Mouse (Mus musculus) liver, embryonic 14.5 days (tissue): ENCODE measurements around the gene 1700037H04Rik. TPM values are rescaled to one million over a fixed set of nuclear protein-coding genes. Genes with fewer than 3 reads are reported as not detected.

ENCODE experiments used
- ATAC-seq: fragments of 200-750 bp; cut with Nextera tagmentation; 2 replicates; pipeline ENCODE4 v1.8.0; 2017; ENCODE audit warnings: moderate number of reproducible peaks, mild to moderate bottlenecking, moderate library complexity; ENCODE audit not compliant: insufficient read depth
- DNase-seq, 3 experiments: peaks; one replicate each; pipeline ENCODE4 v3.0.0-alpha.2; 2012 to 2013; ENCODE audit warnings: low read depth in 3 of 3, low spot score in 3 of 3
- H3K27ac ChIP-seq: fragments of 300-500 bp; sonication (generic); 2 replicates; pipeline ENCODE4 v1.5.1; 2014; ENCODE audit warnings: moderate library complexity, mild to moderate bottlenecking, control low read depth, inconsistent platforms
- H3K27me3 ChIP-seq: fragments of 300-500 bp; sonication (generic); 2 replicates; pipeline ENCODE4 v1.6.1; 2014; ENCODE audit warnings: mild to moderate bottlenecking, low read length, moderate library complexity; ENCODE audit not compliant: control insufficient read depth, insufficient read depth
- H3K36me3 ChIP-seq: fragments of 300-500 bp; sonication (generic); replicated peaks from 2 replicates; pipeline ENCODE4 v1.6.1; 2014; ENCODE audit warnings: low read depth; ENCODE audit not compliant: control insufficient read depth, insufficient read depth
- H3K4me1 ChIP-seq, 2 experiments: fragments of 200-500 bp in 1 of 2; fragments of 300-500 bp in 1 of 2; sonication (generic) in 1 of 2; replicated peaks; 2 replicates each; pipeline ENCODE4 v1.6.1; 2012 to 2014; ENCODE audit warnings: antibody characterized with exemption in 1 of 2, inconsistent platforms in 1 of 2, low read length in 1 of 2; ENCODE audit not compliant: control insufficient read depth in 2 of 2, insufficient read depth in 2 of 2
- H3K4me2 ChIP-seq: fragments of 300-500 bp; sonication (generic); 2 replicates; pipeline ENCODE4 v1.6.1; 2014; ENCODE audit warnings: low read depth, mild to moderate bottlenecking, control low read depth, moderate library complexity
- H3K4me3 ChIP-seq, 2 experiments: fragments of 200-500 bp in 1 of 2; fragments of 300-500 bp in 1 of 2; sonication (generic) in 1 of 2; 2 replicates each; pipeline ENCODE4 v1.5.1; 2012 to 2014; ENCODE audit warnings: low read depth in 2 of 2, low read length in 2 of 2, mild to moderate bottlenecking in 2 of 2, control low read depth in 1 of 2, inconsistent platforms in 1 of 2, moderate library complexity in 1 of 2; ENCODE audit not compliant: insufficient read depth in 1 of 2
- H3K9ac ChIP-seq: fragments of 300-500 bp; sonication (generic); replicated peaks from 2 replicates; pipeline ENCODE4 v1.6.1; 2014; ENCODE audit warnings: mild to moderate bottlenecking, control low read depth, moderate library complexity
- H3K9me3 ChIP-seq: fragments of 300-500 bp; sonication (generic); 2 replicates; pipeline ENCODE4 v1.6.1; 2016; ENCODE audit warnings: low read length, mixed read lengths; ENCODE audit not compliant: control insufficient read depth
- CTCF ChIP-seq: IDR thresholded peaks from 2 replicates; pipeline ENCODE4 v1.5.1; 2016; ENCODE audit warnings: antibody characterized with exemption, low read depth, control low read depth
- EP300 ChIP-seq: IDR thresholded peaks from 2 replicates; pipeline ENCODE4 v1.6.1; 2016; ENCODE audit warnings: antibody characterized with exemption, low read depth
- WGBS: fragments of 180-500 bp; shearing (Covaris S2); extraction: QIAGEN DNeasy Blood & Tissue Kit; methylation state at CpG from one replicate; pipeline ENCODE4 v1.1.7; 2014; ENCODE audit not compliant: insufficient replicate concordance; 5-methylcytosine and 5-hydroxymethylcytosine counted together
- polyA plus RNA-seq, 2 experiments: library from polyadenylated mRNA; depleted of rRNA in 1 of 2; stranded (reverse) in 1 of 2; unstranded in 1 of 2; fragments of >200 nt; fragmentation: Nextera tagmentation in 1 of 2; extraction: Ambion mirVana in 1 of 2; gene quantifications; 2 replicates each; pipeline versions ENCODE4 v1.2.1 to v1.2.3; 2012 to 2014

The 1700037H04Rik gene
- polyA plus RNA-seq, 2 experiments, result 105 to 129 TPM

DNA sequence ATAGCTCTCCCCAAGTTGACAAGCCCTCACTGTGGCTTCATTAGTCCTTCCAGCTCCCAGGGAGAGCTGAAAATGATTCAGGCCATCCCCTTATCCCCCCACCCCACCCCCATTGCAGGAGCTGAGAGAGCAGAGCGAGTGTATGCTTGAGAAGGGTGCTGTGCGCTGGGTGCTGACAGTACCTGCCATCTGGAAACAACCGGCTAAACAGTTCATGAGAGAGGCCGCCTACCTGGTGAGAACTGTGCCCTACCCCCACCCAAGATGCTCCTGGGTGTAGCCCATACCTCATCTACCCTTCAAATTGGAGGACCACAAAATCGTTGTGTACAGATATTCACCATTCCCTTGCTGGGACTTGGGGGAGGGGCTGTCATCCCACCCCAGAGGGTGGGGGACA is 20.6 kb downstream of the 1700037H04Rik start:
- peaks cover 34 to 38% of the 10 kb centered on the region in 2 experiments for H3K4me1 ChIP-seq
- H3K9ac ChIP-seq, result no peak overlapping the region
- 87% methylated on average over 5 of the region's 5 CpGs for WGBS
- TF ChIP-seq CTCF, result no peak
- no peak overlapping the region for H3K27ac ChIP-seq
- no peaks in the 10 kb centered on the region for H3K27me3 ChIP-seq
- DNase-seq (no peak), ATAC-seq (no peak)
- no peaks in the 10 kb centered on the region for H3K9me3 ChIP-seq
- peaks cover 6% of the 10 kb centered on the region for H3K36me3 ChIP-seq
- no peak overlapping the region for H3K4me3 ChIP-seq
- no peak overlapping the region for H3K4me2 ChIP-seq

DNA sequence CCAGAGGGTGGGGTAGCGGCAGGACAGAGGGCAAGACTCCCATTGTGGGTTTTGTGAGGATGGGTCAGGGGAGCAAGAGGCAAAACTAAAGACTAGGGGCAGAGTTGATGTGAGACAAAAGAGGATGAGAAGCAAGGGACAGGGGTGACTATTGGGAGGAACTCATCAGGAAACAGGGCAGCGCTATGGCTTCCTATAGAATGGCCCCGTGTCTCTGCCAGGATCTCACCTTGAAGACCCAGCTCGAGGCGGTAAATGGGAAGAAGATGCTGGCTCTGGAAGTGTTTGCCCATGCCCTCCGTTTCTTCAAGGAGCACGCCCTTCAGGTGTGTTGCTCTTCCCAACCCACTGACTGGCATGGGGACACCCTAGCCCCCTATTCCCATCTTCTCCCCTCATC is 21.1 kb downstream of the 1700037H04Rik start:
- Histone ChIP-seq H3K4me2 (no peak overlapping the region), H3K4me3 (no peak overlapping the region), H3K9ac (no peak overlapping the region), H3K4me1 (peaks cover 37 to 42% of the 10 kb centered on the region in 2 experiments), H3K27me3 (no peaks in the 10 kb centered on the region), H3K36me3 (peaks cover 5% of the 10 kb centered on the region), H3K9me3 (no peaks in the 10 kb centered on the region), H3K27ac (no peak overlapping the region)
- TF ChIP-seq CTCF (no peak), EP300 (no peak)
- DNase-seq, result no peak
- 83% methylated on average over 7 of the region's 7 CpGs for WGBS
- ATAC-seq, result no peak

DNA sequence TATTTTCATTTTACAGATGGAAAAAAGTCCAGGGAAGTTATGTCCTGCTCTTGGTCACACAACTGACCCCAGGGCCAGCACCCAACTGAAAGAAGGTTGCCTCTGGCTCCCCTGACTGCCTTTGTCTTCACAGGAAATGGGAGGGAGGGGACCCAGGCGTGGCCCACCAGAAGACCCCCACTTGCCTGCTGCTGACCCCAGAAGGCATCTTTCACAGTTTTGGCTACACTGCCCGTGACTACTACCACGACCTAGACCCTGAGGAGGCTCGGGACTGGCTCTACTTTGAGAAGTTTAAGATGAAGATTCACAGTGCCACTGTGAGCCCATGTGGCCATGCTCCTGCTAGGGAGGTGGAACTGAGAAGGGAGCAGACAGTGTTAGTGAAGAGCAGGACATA is 21.6 kb downstream of the 1700037H04Rik start:
- Histone ChIP-seq H3K4me1 (peaks cover 37 to 42% of the 10 kb centered on the region in 2 experiments), H3K36me3 (peaks cover 2% of the 10 kb centered on the region), H3K9me3 (no peaks in the 10 kb centered on the region), H3K4me2 (no peak overlapping the region), H3K9ac (no peak overlapping the region), H3K4me3 (no peak overlapping the region), H3K27ac (peak overlapping the region; percentile 4; the same call in 1 of the 2 replicates), H3K27me3 (no peaks in the 10 kb centered on the region)
- ATAC-seq (no peak), DNase-seq (no peak)
- TF ChIP-seq CTCF (no peak), EP300 (no peak)
- 71% methylated on average over 4 of the region's 4 CpGs for WGBS

DNA sequence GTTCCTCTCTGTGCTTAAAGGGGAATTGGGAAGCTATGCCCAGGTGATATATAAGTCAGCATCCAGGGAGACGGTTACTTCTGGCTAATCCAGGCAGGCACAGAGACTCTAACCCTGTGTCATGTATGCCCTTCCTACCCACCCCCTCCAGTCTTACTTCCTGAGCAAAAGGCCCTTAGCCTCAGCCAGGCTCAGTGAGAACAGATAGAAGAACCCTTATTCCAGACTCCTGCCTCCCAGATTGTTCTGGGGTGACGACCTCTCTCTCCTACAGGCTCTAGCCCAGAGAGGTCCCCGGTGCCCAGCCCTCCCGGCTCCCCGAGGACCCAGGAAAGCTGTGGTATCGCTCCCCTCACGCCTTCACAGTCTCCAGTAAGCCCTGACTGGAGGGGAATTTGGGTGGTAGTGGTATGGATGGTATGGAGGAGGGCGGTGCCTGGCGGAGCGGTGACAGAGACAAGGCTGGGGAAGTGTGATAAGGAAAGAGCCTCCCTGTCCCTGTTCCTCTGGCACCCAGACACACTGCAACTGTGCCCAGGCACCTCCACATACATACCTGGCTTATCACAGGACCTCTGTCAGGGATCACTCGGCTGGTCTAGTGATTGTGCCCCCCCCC is 24.3 kb downstream of the 1700037H04Rik start:
- H3K9ac ChIP-seq, result peak overlapping the region; percentile 73
- peak overlapping the region; percentile 65 for H3K4me2 ChIP-seq
- no peaks in the 10 kb centered on the region for H3K27me3 ChIP-seq
- DNase-seq, result peak; percentile 86 to 89 (median 88)
- peaks cover 43 to 54% of the 10 kb centered on the region in 2 experiments for H3K4me1 ChIP-seq
- no peak for TF ChIP-seq CTCF
- TF ChIP-seq EP300, result peak; percentile 89
- H3K36me3 ChIP-seq, result no peaks in the 10 kb centered on the region
- peak overlapping the region in 1 of 2 experiments; percentile 22; a peak in 1 of 4 replicates for H3K4me3 ChIP-seq
- H3K27ac ChIP-seq, result peak overlapping the region; percentile 97
- WGBS, result 6% methylated on average over 11 of the region's 11 CpGs
- peak; percentile 100 for ATAC-seq
- H3K9me3 ChIP-seq, result no peaks in the 10 kb centered on the region

DNA sequence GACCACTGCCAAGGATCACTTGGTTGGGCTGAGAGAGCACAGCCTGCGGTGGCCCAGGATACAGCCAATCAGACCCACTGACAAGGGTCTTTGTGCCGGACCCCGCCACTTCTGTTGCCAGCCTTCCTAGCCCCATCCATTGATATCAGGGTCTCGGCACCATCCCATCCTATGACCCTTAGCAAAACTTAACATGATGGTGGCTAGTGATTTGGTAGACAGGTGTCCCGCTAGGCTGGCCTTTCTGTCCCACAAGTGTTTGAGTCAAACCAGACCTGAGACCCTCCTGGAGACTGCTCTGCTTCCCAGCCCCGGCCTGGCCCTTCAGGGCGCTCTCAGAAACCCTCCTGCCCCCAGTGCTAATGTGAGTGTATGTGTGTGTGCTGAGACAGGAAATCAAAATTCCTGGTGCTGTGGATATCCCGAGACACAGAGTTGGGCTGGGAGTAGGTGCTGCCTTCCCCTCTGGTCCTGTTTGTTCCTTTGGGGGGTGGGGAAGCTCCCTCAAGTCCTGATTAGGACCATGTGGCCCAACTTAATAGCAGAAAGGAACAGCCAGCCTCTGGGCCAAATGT is 25.0 kb downstream of the 1700037H04Rik start:
- H3K36me3 ChIP-seq, result no peaks in the 10 kb centered on the region
- H3K4me3 ChIP-seq, result no peak overlapping the region
- no peak; the same call in 1 of the 2 replicates for ATAC-seq
- H3K27ac ChIP-seq, result peak overlapping the region; percentile 97
- no peaks in the 10 kb centered on the region for H3K9me3 ChIP-seq
- TF ChIP-seq EP300 (no peak), CTCF (no peak)
- no peaks in the 10 kb centered on the region for H3K27me3 ChIP-seq
- DNase-seq, result no peak
- peaks cover 45 to 55% of the 10 kb centered on the region in 2 experiments for H3K4me1 ChIP-seq
- H3K4me2 ChIP-seq, result peak overlapping the region; percentile 65
- H3K9ac ChIP-seq, result peak overlapping the region; percentile 73
- 69% methylated on average over 8 of the region's 8 CpGs for WGBS
